Mouse (Mus musculus) megakaryocyte, embryonic 14.5 days (primary cell): ENCODE results near the gene Tmem52b.

Experiments
- FLI1 ChIP-seq: IDR thresholded peaks from 2 replicates; pipeline ENCODE4 v1.6.1; 2012; ENCODE audit warnings: low read length, inconsistent platforms, mixed read lengths
- GATA1 ChIP-seq: IDR thresholded peaks from 3 replicates; pipeline ENCODE4 v1.6.1; 2012; ENCODE audit warnings: mixed read lengths, low read length, inconsistent platforms, borderline replicate concordance

GRCm38 (mm10) chr6:129548009-129548408 is 35.7 kb downstream of the Tmem52b start:
- no peak for TF ChIP-seq GATA1
- TF ChIP-seq FLI1: no peak
